Mouse (Mus musculus): ENCODE results near the gene Usf3. TPM values are rescaled to one million over a fixed set of nuclear protein-coding genes. Genes with fewer than 3 reads are reported as not detected.

Usf3 gene
- polyA plus RNA-seq, 1 experiment from 2014 or later: 4.4 TPM

- Histone ChIP-seq H3K4me3 (ENCODE audit: low read depth, low read length) (no peak overlapping the region), H3K4me1 (ENCODE audit: control insufficient read depth, insufficient read depth, low read length) (no peaks in the 10 kb centered on the region), H3K4me2 (ENCODE audit: low read depth, low read length) (no peak overlapping the region), H3K27ac (replicated peaks; ENCODE audit: low read depth, low read length) (no peak overlapping the region), H3K9me3 (replicated peaks; ENCODE audit: control insufficient read depth, low read length) (no peaks in the 10 kb centered on the region), H3K36me3 (replicated peaks; ENCODE audit: control insufficient read depth, insufficient read depth, low read depth, low read length) (no peaks in the 10 kb centered on the region), H3K27me3 (ENCODE audit: control insufficient read depth, insufficient read depth, low read length) (no peaks in the 10 kb centered on the region), H3K9ac (replicated peaks; ENCODE audit: low read length) (no peak overlapping the region)
- ATAC-seq (replicated peaks; ENCODE audit: insufficient number of reproducible peaks, low FRiP score, low TSS enrichment, low read depth) (no peak), DNase-seq (ENCODE audit: low spot score) (no peak)
- WGBS: 65% methylated on average over 6 of the region's 6 CpGs
Measured at GRCm38 (mm10) chr16:44269578-44269977, 96.5 kb downstream of the Usf3 start.

GRCm38 (mm10) chr16:44270606-44271005 lies 97.6 kb downstream of the Usf3 start:
- ATAC-seq (replicated peaks; ENCODE audit: insufficient number of reproducible peaks, low FRiP score, low TSS enrichment, low read depth) (no peak), DNase-seq (ENCODE audit: low spot score) (no peak)
- Histone ChIP-seq H3K4me3 (ENCODE audit: low read depth, low read length) (no peak overlapping the region), H3K4me1 (ENCODE audit: control insufficient read depth, insufficient read depth, low read length) (no peaks in the 10 kb centered on the region), H3K9me3 (replicated peaks; ENCODE audit: control insufficient read depth, low read length) (no peaks in the 10 kb centered on the region), H3K9ac (replicated peaks; ENCODE audit: low read length) (no peak overlapping the region), H3K4me2 (ENCODE audit: low read depth, low read length) (no peak overlapping the region), H3K36me3 (replicated peaks; ENCODE audit: control insufficient read depth, insufficient read depth, low read depth, low read length) (no peaks in the 10 kb centered on the region), H3K27me3 (ENCODE audit: control insufficient read depth, insufficient read depth, low read length) (no peaks in the 10 kb centered on the region), H3K27ac (replicated peaks; ENCODE audit: low read depth, low read length) (no peak overlapping the region)
- 89% methylated on average over 5 of the region's 5 CpGs for WGBS

GRCm38 (mm10) chr16:44271371-44272038 lies 98.5 kb downstream of the Usf3 start:
- H3K27ac ChIP-seq (replicated peaks; ENCODE audit: low read depth, low read length): no peak overlapping the region
- H3K4me3 ChIP-seq (ENCODE audit: low read depth, low read length): no peak overlapping the region
- H3K36me3 ChIP-seq (replicated peaks; ENCODE audit: control insufficient read depth, insufficient read depth, low read depth, low read length): no peaks in the 10 kb centered on the region
- H3K4me2 ChIP-seq (ENCODE audit: low read depth, low read length): no peak overlapping the region
- DNase-seq (ENCODE audit: low spot score) (no peak), ATAC-seq (replicated peaks; ENCODE audit: insufficient number of reproducible peaks, low FRiP score, low TSS enrichment, low read depth) (no peak)
- no peaks in the 10 kb centered on the region for H3K4me1 ChIP-seq (ENCODE audit: control insufficient read depth, insufficient read depth, low read length)
- no peaks in the 10 kb centered on the region for H3K9me3 ChIP-seq (replicated peaks; ENCODE audit: control insufficient read depth, low read length)
- 75% methylated on average over 9 of the region's 9 CpGs for WGBS
- no peaks in the 10 kb centered on the region for H3K27me3 ChIP-seq (ENCODE audit: control insufficient read depth, insufficient read depth, low read length)
- no peak overlapping the region for H3K9ac ChIP-seq (replicated peaks; ENCODE audit: low read length)

Other genes with a start within 250 kb of the Usf3 start
- 42.9 and 54.4 TPM in 2 replicates for gene Qtrt2, start 246.4 kb upstream of the Usf3 start, polyA plus RNA-seq (2014; fragmentation: Nextera tagmentation; extraction: Ambion mirVana)
- 0.33 and 0.38 TPM in 2 replicates for gene Zdhhc23, start 193.5 kb upstream of the Usf3 start, polyA plus RNA-seq (2014; fragmentation: Nextera tagmentation; extraction: Ambion mirVana)
- 4.9 and 5.0 TPM in 2 replicates for gene Gramd1c, start 109.9 kb upstream of the Usf3 start, polyA plus RNA-seq (2014; fragmentation: Nextera tagmentation; extraction: Ambion mirVana)
- 61.9 and 66.0 TPM in 2 replicates for gene Atp6v1a, start 33.5 kb upstream of the Usf3 start, polyA plus RNA-seq (2014; fragmentation: Nextera tagmentation; extraction: Ambion mirVana)
- 92.4 and 97.7 TPM in 2 replicates for gene Naa50, start 33.4 kb upstream of the Usf3 start, polyA plus RNA-seq (2014; fragmentation: Nextera tagmentation; extraction: Ambion mirVana)
- gene Sidt1, start 159.9 kb downstream of the Usf3 start, polyA plus RNA-seq (2014; fragmentation: Nextera tagmentation; extraction: Ambion mirVana): 0.42 and 0.89 TPM in 2 replicates
- 32.4 and 34.8 TPM in 2 replicates for gene Spice1, start 173.9 kb downstream of the Usf3 start, polyA plus RNA-seq (2014; fragmentation: Nextera tagmentation; extraction: Ambion mirVana)
- 0.50 and 0.63 TPM in 2 replicates for gene Cfap44, start 221.6 kb downstream of the Usf3 start, polyA plus RNA-seq (2014; fragmentation: Nextera tagmentation; extraction: Ambion mirVana)

All from embryonic facial prominence, embryonic 11.5 days (tissue).